Mouse (Mus musculus) heart, postnatal 0 days (tissue): ENCODE results near the gene Syngr3. TPM values are rescaled to one million over a fixed set of nuclear protein-coding genes. Genes with fewer than 3 reads are reported as not detected.

Experiments
- ATAC-seq: fragments of 200-750 bp; cut with Nextera tagmentation; 2 replicates; pipeline ENCODE4 v1.8.0; 2017; ENCODE audit warnings: low read depth, moderate number of reproducible peaks, moderate library complexity; ENCODE audit not compliant: insufficient read depth
- DNase-seq: peaks from one replicate; pipeline ENCODE4 v3.0.0-alpha.2; 2016; ENCODE audit warnings: low spot score
- H3K27ac ChIP-seq: fragments of 300-500 bp; sonication (generic); 2 replicates; pipeline ENCODE4 v1.5.1; 2014; ENCODE audit warnings: low read depth, mild to moderate bottlenecking
- H3K27me3 ChIP-seq: fragments of 300-500 bp; sonication (generic); 2 replicates; pipeline ENCODE4 v1.6.1; 2014; ENCODE audit warnings: low read length, mixed read lengths; ENCODE audit not compliant: control insufficient read depth, insufficient read depth
- H3K36me3 ChIP-seq: fragments of 300-500 bp; sonication (generic); replicated peaks from 2 replicates; pipeline ENCODE4 v1.6.1; 2014; ENCODE audit warnings: low read length, mixed read lengths; ENCODE audit not compliant: control insufficient read depth, insufficient read depth
- H3K4me1 ChIP-seq: fragments of 300-500 bp; sonication (generic); 2 replicates; pipeline ENCODE4 v1.6.1; 2014; ENCODE audit warnings: antibody characterized with exemption; ENCODE audit not compliant: control insufficient read depth, insufficient read depth
- H3K4me2 ChIP-seq: fragments of 300-500 bp; sonication (generic); 2 replicates; pipeline ENCODE4 v1.6.1; 2014; ENCODE audit warnings: low read depth, mild to moderate bottlenecking, low read length, moderate library complexity
- H3K4me3 ChIP-seq: fragments of 300-500 bp; sonication (generic); 2 replicates; pipeline ENCODE4 v1.5.1; 2014; ENCODE audit warnings: low read depth, low read length
- H3K9ac ChIP-seq: fragments of 300-500 bp; sonication (generic); replicated peaks from 2 replicates; pipeline ENCODE4 v1.6.1; 2014; ENCODE audit warnings: low read depth, low read length, mixed read lengths
- H3K9me3 ChIP-seq: fragments of 300-500 bp; sonication (generic); replicated peaks from 2 replicates; pipeline ENCODE4 v1.6.1; 2016; ENCODE audit warnings: low read length; ENCODE audit not compliant: control insufficient read depth
- CTCF ChIP-seq: IDR thresholded peaks from 2 replicates; pipeline ENCODE4 v1.5.1; 2016; ENCODE audit warnings: antibody characterized with exemption, control low read depth, low read depth
- EP300 ChIP-seq: IDR thresholded peaks from 2 replicates; pipeline ENCODE4 v1.6.1; 2016; ENCODE audit warnings: antibody characterized with exemption, low read depth
- WGBS: fragments of 180-500 bp; shearing (Covaris S2); extraction: QIAGEN DNeasy Blood & Tissue Kit; methylation state at CpG from one replicate; pipeline ENCODE4 v1.1.7; 2014; 5-methylcytosine and 5-hydroxymethylcytosine counted together
- polyA plus RNA-seq: library from polyadenylated mRNA; unstranded; fragments of >200 nt; fragmentation: Nextera tagmentation; extraction: Ambion mirVana; gene quantifications from 2 replicates; pipeline ENCODE4 v1.2.1, GENCODE M21; 2015
- total RNA-seq: library from RNA; depleted of rRNA; stranded (reverse); fragments of >200 nt; gene quantifications from 2 replicates; pipeline ENCODE4 v1.2.3, GENCODE M21; 2014; ENCODE audit warnings: low replicate concordance

Gene Syngr3
- total and polyA plus RNA-seq, 2 experiments from 2014 or later = 0.16 TPM; not detected in 1

- H3K9me3 ChIP-seq = no peaks in the 10 kb centered on the region
- H3K4me1 ChIP-seq = peaks cover 13% of the 10 kb centered on the region; the same call in 1 of the 2 replicates
- TF ChIP-seq CTCF (0 out of 2 replicates have a peak, but pooled peaks have one; percentile 6), EP300 (no peak)
- DNase-seq (peak; percentile 92), ATAC-seq (peak; percentile 87)
- peak within 1 kb of the TSS; percentile 79 for H3K27ac ChIP-seq
- H3K4me2 ChIP-seq = peak within 1 kb of the TSS; percentile 74
- peaks cover 31% of the 10 kb centered on the region for H3K36me3 ChIP-seq
- H3K27me3 ChIP-seq = no peaks in the 10 kb centered on the region
- peak within 1 kb of the TSS; percentile 73 for H3K9ac ChIP-seq
- H3K4me3 ChIP-seq = peak within 1 kb of the TSS; percentile 68
- WGBS = 2% methylated on average over 32 of the region's 32 CpGs
Observed at GRCm38 (mm10) chr17:24706982-24707800, 17.4 kb upstream of the Syngr3 start, which contains the start of gene Tbl3. Tbl3 (minus strand) TSS chr17:24707660.

DNA sequence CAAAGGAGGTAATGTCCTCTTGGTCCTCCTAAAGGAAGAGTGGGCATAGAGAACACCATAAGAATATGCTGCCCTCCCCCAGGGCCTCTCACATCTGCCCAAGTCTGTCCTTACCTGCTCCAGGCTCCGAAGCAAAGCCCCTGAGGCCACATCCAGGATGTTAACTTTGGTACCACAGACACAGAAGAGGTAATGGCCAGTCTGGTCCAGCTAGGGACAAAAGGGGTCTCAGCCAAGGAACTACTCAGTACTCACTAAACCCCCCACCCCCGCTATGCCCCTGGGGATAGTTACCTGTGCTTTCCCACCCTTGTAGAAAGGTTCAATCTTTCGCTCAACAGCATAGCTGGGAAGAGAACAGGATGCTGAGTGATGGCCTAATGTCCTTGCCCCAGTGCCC is 16.1 kb upstream of the Syngr3 start:
- no peak for DNase-seq
- Histone ChIP-seq H3K4me3 (no peak overlapping the region), H3K4me2 (no peak overlapping the region), H3K27me3 (no peaks in the 10 kb centered on the region), H3K27ac (no peak overlapping the region), H3K9ac (no peak overlapping the region), H3K4me1 (peaks cover 13% of the 10 kb centered on the region; the same call in 1 of the 2 replicates), H3K36me3 (peaks cover 45% of the 10 kb centered on the region), H3K9me3 (no peaks in the 10 kb centered on the region)
- TF ChIP-seq EP300 = no peak
- TF ChIP-seq CTCF = no peak
- ATAC-seq = no peak
- 88% methylated on average over 3 of the region's 3 CpGs for WGBS

GRCm38 (mm10) chr17:24701251-24701650 is 11.5 kb upstream of the Syngr3 start:
- H3K4me3 ChIP-seq = no peak overlapping the region
- peaks cover 55% of the 10 kb centered on the region for H3K36me3 ChIP-seq
- DNase-seq = no peak

GRCm38 (mm10) chr17:24699473-24699872 is 9.7 kb upstream of the Syngr3 start:
- no peak overlapping the region for H3K4me2 ChIP-seq
- ATAC-seq (no peak), DNase-seq (no peak)
- 73% methylated on average over 2 of the region's 2 CpGs for WGBS
- H3K4me1 ChIP-seq = peaks cover 18% of the 10 kb centered on the region
- H3K27me3 ChIP-seq = no peaks in the 10 kb centered on the region
- H3K9me3 ChIP-seq = no peaks in the 10 kb centered on the region
- TF ChIP-seq CTCF = no peak
- no peak for TF ChIP-seq EP300
- no peak overlapping the region for H3K9ac ChIP-seq
- no peak overlapping the region for H3K4me3 ChIP-seq
- H3K27ac ChIP-seq = no peak overlapping the region
- H3K36me3 ChIP-seq = peaks cover 44% of the 10 kb centered on the region

More at GRCm38 (mm10) chr17:24701251-24701650, 11.5 kb upstream of the Syngr3 start:
- Histone ChIP-seq H3K27me3 (no peaks in the 10 kb centered on the region), H3K4me1 (peaks cover 13% of the 10 kb centered on the region; the same call in 1 of the 2 replicates), H3K9me3 (no peaks in the 10 kb centered on the region), H3K27ac (no peak overlapping the region), H3K9ac (no peak overlapping the region), H3K4me2 (no peak overlapping the region)
- no peak for ATAC-seq
- 91% methylated on average over 9 of the region's 9 CpGs for WGBS
- TF ChIP-seq CTCF (no peak), EP300 (no peak)

DNA sequence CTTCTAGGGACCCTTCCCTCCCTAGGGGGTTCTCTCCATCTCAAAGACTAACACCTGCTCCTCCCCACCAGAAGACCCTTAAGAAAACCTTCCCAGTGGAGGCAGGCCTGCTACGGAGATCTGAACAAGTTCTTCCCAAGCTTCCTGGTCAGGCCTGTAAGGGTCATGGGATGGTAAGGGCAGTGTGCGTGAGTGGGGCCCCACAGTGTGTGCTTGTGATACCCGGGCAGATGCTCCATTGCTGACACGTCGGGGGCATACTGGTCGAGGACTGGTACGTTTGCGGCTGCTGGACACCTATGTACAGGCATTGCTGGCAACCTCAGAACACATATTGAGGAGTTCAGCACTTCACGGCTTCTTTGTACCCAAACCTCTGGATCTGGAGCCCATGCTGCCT is 9.0 kb upstream of the Syngr3 start:
- DNase-seq (no peak), ATAC-seq (no peak)
- Histone ChIP-seq H3K4me2 (no peak overlapping the region), H3K4me3 (no peak overlapping the region), H3K27ac (no peak overlapping the region), H3K9ac (no peak overlapping the region), H3K9me3 (no peaks in the 10 kb centered on the region), H3K4me1 (peaks cover 18% of the 10 kb centered on the region), H3K27me3 (no peaks in the 10 kb centered on the region), H3K36me3 (peaks cover 36% of the 10 kb centered on the region)
- TF ChIP-seq CTCF = no peak
- no peak for TF ChIP-seq EP300
- 58% methylated on average over 9 of the region's 9 CpGs for WGBS

DNA sequence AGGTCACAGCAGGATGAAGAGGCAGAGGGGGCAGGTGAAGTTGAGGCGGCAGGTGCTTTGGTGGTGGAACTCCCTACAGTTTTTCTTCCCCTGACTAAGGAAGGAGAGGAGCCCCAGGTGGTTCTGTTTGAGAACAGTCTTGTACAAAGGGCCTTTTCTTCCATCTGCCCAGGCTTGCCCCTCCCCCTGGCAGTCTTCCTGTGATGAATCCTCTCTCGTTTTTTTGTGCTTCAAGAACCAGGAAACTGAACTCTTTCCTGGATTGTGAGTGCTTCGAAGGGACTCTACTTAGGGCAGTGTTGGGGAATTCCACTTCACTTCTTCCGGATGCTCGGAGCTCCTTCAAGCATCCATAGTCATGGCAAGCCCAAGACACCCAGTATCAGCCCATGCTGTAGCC is 8.2 kb upstream of the Syngr3 start:
- H3K9ac ChIP-seq = no peak overlapping the region
- peaks cover 32% of the 10 kb centered on the region for H3K36me3 ChIP-seq
- H3K27me3 ChIP-seq = no peaks in the 10 kb centered on the region
- no peak overlapping the region for H3K4me3 ChIP-seq
- 16% methylated on average over 5 of the region's 5 CpGs for WGBS
- TF ChIP-seq CTCF (no peak), EP300 (no peak)
- no peaks in the 10 kb centered on the region for H3K9me3 ChIP-seq
- no peak overlapping the region for H3K4me2 ChIP-seq
- H3K4me1 ChIP-seq = peaks cover 18% of the 10 kb centered on the region
- DNase-seq (no peak), ATAC-seq (no peak)
- H3K27ac ChIP-seq = no peak overlapping the region
